Mouse (Mus musculus): Measurements from ENCODE around the gene Hdac4. TPM values are rescaled to one million over a fixed set of nuclear protein-coding genes. Genes with fewer than 3 reads are reported as not detected.

Gene Hdac4
- total RNA-seq, 4 experiments from 2014 or later, result 79.8 to 118 (median 98.2) TPM

DNA sequence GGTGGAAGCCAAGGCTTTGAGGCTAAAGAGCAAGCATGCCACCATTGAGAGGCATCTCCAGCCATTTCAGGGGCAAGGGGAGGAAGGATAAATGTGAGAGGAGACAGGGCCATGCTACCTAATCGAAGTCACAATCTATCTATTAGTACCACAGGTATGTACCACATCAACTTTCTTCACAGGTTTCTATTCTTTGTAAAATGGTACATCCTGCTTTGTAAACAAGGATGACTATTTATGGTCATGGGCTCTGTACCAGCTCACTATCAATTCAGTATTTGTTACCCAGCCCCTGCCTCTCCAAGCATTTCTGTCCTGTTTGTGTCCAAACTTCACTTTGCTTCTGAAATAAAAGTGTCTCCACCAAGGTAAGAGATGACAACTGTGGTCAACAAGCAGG lies 92.7 kb downstream of the Hdac4 start:
- DNase-seq (ENCODE audit: low spot score in 2 of 2), result no peak

DNA sequence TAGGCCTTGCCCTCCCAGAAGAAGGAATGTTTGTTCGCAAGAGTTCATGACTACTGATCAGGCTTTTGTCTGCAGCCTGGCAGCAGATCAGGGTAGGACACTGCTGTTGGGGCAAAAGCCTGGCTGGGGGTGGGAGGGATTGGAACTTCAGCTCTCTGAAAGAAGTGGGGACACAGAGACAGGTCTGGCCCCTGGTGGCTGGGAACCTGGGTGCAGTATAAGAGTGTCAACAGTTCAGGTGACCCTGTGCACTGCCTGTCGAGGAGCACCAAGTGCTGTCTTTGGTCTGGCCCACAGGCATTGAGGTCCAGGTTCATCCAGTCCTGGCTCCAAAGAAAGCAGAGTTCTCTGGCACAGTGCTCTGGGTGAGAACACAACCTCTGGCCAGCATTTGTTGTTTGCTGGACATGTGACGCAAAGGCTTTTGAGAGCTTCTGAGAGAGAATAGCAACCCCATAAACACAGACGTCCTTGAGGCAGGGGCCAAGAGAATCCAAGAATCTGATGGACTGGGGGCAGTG lies 95.1 kb downstream of the Hdac4 start:
- peak; percentile 59 to 75 for DNase-seq (ENCODE audit: low spot score in 2 of 2)

DNA sequence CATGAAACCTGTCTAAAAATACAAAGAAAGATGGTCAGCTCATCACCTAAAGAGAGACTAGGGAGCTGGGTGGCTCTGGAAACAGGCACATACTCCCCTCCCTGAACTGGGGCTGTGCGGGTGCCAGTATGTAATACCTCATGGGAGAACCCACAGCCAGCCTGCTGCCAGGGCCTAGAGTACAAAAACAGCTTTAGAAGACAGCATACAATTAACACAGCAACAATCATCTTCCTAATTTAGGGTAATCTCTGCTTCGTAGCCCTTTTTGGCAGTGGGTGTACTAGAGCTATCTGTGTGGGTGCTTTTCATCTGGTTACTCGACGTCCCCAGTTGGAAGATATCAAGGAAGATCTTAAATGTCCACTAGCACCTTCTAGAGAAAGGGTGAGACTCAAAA lies 95.5 kb downstream of the Hdac4 start:
- peak; percentile 53 to 64 for DNase-seq (ENCODE audit: low spot score in 2 of 2)

DNA sequence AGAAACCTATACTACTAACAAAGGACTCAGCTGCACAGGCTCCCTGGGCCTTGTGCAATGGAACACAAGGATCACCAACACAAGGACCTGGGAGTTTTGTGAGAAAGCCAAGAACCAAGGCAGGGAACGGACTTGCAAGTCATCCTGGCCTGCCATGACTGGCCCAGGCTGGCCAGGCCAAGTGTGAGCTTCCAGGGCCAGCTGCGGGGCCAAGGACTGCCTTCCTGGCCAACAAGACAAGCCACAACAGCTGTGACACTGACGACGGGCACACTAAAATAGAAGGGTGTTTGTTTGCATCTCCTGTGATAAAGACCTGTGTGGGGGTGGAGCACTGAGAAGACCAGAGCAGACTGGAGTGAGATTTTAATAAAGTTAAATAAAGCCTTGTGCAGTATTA lies 96.0 kb downstream of the Hdac4 start:
- no peak for DNase-seq (ENCODE audit: low spot score in 2 of 2)

DNA sequence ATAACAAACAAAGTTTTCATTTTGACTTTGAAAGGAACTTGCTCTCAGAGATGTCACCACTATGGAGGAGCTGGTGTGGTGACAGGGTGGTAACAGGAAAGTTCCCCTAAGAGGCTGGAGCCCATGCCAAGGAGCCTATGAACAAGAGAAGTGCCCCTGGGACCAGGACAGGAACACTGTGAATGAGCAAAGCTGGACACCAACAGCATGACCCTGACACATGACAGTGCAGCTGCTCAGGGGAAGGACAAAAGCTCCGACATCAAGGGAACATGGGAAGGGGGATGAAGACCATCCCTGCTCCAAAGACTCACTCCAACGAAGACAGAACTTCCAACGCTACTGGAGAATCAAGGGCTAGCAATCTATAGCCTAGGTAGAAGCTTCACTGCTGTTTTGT lies 97.0 kb downstream of the Hdac4 start:
- DNase-seq (ENCODE audit: low spot score in 2 of 2), result no peak

DNA sequence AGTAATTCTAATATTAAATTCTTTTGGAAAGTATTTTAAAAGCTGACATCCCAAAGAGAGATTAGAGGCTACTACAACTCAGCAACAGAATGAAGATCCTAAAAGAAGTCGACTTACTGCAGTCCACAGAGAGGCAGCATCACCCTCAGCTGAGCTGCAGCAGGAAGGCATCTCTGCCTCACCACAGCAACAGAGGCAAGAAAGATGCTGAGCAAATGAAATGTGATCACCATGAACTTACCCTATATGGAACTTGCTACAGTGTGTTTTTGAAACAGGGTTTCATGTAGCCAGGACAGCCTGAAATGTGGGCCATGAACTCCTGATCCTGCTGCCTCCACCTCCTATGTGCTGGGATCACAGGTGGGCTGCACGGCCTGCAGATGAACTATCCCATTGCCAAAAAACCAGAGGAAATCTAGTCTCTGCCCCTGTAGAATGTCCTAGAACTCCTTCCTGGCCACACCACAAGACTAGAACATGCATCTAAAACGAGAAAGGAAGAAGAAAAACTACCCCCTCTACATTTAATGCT lies 98.4 kb downstream of the Hdac4 start:
- DNase-seq (ENCODE audit: low spot score in 2 of 2), result no peak

DNA sequence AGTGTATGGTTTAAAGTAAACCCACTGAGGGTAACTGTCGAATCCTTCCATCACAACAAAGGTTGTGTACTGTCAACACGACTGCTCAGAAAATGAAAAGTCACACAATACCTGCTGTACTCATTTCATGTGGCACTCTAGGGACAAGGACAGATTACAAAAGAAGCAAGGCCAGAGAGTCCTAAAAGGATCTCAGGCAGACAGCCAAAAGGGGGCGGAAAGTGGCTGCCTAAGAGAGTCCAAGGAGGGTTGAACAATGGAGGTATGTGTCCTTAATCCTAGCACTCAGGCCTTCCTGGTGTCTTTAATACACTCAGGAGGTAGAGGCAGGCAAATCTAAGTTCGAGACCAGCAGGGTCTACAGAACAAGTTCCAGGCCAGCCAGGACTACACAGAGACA lies 103.2 kb downstream of the Hdac4 start:
- DNase-seq (ENCODE audit: low spot score in 2 of 2), result no peak

DNA sequence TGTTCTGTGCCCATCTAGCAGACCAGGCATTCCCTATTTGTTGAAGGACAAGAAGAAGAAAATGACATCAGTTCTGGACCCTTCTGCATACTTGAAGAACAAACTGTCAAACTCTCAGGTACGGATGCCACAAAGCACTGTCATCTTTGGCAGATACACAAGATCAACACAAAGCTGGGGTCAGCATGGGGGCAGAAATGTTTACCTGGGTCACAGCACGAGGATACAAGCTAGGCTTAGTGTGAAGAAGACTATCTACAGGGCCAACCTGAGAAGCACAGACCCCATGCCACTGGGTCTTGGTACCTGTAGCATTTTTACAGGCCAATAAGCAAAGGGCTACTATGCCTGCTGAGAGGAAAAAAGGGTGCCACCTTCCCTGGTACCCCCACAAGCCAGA lies 107.7 kb downstream of the Hdac4 start:
- no peak for DNase-seq (ENCODE audit: low spot score in 2 of 2)

DNA sequence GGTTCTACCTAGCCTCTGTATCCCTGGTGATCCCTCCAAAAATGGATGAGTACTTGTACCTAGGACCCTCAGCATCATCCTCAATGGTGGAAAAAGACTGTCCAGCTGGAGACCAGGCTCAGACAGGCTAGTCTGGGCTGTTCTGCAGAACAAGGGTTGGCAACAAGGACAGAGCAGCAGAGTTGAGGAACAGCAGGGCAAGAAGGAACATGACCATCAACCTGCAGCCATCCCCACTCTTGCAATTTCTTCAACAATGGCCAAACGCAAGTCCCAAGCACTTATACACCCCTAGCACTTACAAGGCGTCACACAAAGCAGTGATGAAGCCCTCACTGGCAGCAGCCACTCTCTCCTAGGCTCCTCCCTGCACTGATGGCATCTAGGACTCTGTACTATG lies 108.2 kb downstream of the Hdac4 start:
- no peak for DNase-seq (ENCODE audit: low spot score in 2 of 2)

DNA sequence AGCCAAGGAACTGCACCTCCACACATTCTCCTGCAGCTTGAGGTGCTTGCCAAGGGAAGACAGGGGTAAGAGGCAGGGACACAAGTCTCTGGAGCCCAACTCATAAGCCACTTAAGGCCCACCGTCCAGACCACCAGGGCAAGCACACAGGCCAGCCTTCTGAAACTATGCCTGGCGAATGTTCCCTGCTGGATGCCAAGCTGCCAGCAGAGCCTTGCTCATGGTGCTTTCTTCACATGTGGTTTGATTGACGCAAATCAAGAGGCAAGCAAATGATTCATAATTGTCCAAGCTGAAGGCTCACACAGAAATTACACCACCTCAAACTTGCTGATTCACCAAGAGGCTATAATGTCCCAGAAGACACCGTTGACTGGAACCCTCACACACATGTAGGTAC lies 108.7 kb downstream of the Hdac4 start:
- DNase-seq (ENCODE audit: low spot score in 2 of 2), result no peak

DNA sequence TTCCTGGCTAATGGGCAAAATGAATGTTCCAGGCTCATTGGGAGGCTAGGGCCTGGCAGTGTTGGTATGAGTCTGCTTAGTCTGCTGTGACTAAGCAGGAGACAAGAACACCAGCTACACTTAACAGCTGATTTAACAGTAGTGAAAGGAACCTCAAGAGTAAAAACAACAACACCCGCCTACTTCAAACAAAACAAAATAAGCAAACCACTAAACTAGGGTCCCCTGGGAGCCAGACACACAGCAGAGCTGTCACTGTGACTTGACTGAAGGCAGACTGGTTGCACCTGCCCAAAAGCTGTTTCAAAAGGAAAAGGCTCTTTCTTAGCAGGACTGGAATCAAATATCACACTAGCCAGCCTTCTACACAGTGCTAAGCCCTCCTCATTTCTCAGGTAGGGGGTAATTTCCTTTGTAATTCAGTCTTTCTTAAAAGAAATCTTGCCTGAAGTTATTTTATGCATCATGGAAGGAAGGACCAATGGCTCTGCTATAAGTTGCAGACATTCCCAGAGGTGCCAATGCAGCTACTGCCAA lies 109.2 kb downstream of the Hdac4 start:
- no peak for DNase-seq (ENCODE audit: low spot score in 2 of 2)

DNA sequence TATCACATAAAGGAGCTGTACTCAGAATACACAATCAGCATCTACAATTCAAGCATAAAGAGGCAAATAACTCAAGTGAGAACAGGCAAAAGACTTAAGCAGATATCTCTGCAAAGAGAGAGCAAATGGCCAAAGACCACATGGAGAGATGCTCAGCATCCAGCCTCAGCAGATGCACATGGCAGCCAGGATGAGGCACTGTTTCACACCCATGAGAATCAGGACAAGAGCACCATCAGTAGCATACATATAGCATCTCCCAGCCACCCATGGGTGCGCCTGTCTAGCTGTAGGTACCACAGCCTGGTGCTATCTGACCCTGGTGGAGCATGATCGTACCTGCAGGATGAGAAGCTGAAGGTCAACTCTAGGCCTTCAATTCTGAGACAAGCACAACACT lies 110.8 kb downstream of the Hdac4 start:
- DNase-seq (ENCODE audit: low spot score in 2 of 2), result no peak

DNA sequence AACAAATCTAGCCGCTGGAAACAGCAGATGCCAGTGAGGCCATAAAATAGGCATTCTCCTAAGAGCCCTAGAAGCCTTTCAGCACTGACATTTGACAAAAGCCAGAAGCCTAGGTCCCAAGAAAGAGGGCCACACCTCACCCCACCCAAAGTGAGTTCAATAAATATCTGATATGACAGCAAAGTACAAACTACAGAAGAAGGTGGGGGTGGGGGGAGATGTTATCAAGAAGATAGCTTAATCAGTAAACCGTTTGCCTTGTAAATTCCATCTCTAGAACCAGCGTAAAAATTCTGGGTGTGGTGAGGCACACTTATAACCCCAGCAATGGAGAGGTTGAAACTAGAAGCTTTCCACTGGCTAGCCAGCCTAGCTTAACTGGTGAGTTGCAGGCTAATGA lies 111.5 kb downstream of the Hdac4 start:
- DNase-seq (ENCODE audit: low spot score in 2 of 2), result no peak

DNA sequence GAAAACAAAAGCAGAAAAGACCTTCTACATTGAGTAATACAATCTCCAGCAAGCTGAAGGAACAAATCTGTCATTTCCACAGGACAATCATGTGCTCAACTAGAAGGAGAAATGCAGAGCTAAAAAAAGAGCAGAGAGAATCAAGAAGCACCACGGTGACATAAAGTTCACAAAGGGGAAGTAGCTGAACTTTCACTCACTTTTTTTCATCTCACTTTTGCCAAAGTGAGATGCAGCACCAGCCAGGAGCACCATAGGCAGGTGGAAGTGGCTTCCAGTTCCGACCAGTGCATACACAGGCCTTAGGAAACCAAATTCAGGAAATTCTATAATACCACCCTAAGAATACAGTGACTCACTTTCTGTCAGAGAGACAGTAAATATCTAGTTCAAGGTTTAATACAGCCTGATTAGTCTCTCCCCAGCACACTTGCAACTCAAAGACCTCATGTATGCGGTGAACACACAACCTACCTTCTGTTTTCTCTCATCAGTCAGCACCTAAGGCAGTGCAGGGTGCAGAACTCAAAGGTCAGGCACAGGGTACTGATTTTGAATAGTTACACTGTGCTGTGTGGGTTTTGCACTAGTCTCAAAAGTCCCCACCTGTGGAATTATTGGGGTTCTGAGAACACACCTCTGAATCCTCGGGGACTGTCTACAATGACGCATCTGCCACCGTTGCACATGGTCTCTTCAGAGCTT lies 112.5 kb downstream of the Hdac4 start:
- no peak for DNase-seq (ENCODE audit: low spot score in 2 of 2)

DNA sequence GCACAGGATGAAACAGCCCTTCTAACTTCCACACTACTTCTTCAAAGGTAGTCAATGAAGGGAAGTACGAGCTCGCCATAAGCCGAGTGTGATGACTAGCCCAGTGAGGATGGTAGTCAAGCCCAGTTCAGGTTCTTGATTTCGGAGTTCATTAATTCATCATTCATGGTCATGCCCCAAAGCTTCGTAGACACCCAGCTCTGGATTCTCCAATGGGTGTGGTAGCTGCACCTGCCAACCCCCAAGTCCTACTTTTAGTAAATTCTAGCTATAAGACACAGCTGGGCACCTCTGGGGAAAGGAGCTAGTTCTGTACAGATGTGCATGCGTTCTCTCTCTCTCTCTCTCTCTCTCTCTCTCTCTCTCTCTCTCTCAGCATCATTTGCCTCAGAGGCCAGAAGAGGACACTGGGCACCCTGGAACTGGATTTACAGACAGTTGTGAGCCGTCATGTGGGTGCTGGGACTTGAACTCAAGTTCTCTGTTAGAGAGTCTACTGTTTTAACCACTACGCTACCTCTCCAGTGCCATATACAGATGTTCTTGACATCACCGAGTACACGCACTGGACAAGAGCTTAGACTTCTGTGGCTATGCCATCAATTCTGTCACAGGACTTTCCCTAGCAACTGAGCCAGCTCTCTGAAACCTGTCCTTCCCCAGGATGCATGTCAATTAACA lies 113.2 kb downstream of the Hdac4 start:
- no peak for DNase-seq (ENCODE audit: low spot score in 2 of 2)

DNA sequence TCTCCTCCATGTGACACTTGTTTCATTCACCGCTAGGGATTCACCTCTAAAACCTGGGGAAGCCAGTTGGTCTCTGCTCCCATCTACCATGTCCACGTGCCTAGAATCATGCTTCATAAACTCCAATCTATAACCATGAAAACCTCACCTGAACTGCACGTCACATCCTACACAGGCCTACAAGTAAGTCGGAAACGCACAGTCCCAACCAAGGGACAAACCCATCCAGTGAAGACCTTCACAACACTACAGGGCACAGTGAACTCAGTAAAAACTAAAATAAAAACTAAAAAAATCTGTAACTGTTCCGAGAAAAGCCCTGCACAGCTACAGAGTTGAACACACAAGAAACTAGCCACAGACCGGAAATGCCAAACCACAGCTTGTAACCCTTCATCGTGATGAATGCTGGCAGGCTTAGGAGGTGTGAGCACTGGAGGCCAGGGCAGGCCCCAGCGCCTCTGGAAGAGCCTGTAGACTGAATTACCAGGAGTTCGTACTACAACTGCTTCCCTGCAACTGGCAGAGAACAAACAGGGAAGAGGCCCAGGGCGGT lies 115.4 kb downstream of the Hdac4 start:
- no peak for DNase-seq (ENCODE audit: low spot score in 2 of 2)

DNA sequence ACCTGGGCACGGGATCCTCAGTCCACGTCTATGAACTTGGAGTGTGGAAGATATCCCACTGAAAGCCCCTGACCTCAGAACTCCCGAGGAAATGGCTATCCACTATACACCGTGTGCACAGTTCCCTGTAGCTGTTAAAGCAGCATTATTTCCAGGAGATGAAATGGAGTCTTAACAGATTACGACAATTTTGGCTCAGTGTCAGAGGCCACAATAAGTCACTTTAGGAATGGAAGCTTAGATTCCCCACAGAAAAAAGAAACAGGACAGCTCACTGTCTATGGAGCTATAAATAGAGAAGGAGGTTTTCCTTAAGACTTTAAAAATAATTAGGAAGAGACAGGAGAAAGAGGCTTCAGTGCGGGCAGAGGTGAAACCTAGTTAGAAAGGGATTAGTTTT lies 120.2 kb downstream of the Hdac4 start:
- no peak for DNase-seq (ENCODE audit: low spot score in 2 of 2)

DNA sequence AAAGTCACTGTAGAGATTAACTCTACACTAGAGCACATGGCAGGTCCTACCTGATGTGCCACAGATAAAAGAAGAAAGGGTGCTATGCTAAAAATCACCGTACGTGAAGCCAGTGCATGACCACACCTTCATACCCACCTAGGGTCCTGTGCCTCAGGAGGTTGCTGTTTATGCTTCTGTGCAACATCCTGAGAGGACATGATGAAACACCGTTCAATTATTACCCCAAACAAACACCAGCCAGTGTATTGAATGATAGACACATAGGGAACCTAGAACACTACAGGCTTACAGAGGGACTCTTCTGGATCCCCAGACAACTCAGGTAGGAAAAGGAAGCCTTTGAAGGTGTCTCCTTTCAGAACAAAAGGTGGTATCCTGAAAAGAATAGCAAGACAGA lies 120.8 kb downstream of the Hdac4 start:
- DNase-seq (ENCODE audit: low spot score in 2 of 2), result no peak

DNA sequence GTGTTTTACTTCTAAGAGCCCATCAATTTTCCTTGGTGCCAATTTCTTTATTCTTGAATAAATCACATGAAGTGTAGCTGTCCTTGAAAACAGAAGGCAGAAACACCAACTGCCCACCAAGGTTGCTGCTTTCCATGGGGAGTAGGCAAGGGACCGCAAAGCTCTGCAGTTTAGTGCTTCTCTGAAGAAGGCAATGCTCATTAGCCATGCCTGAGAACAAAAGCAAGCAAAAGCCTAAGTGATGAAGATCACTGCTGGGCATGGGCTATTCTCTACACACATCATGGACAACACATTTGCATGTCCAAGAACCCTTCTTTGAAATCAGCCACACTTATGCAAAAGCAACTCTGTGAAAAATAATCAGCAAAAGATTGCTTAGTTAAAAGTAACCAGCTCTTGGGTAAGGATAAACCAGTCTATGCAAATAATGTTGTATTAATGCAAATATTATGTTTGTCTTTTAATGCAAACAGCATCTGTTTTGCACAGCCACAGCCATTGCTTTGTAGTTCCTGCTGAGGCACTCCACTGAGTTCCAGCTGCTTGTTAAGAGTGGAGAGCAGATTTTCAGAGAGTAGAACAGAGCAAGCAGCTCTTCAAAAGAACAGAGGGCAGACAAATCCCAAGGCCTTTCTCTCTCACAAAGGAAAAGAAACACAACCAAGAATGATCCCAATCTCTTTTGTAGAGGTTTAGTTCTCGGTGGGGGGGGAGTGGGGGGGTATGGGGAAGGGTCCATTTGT lies 125.4 kb downstream of the Hdac4 start:
- DNase-seq (ENCODE audit: low spot score in 2 of 2), result no peak

DNA sequence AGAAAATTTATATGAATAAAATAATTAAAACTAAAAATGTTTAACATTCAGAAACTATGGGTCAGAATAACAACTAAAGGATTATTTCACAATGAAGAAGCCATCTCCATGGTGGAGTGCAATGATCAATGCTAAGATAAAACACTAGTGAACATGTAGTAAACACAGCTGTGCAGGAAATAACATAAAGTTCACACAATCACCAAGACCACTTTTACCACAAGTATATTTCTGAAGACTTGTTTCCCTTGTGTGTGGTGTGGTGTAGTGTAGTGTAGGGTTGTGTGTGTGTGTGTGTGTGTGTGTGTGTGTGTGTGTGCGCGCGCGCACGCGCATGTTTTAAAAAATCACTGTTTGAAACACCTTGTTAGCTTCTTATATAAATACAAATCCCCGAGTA lies 126.0 kb downstream of the Hdac4 start:
- no peak for DNase-seq (ENCODE audit: low spot score in 2 of 2)

DNA sequence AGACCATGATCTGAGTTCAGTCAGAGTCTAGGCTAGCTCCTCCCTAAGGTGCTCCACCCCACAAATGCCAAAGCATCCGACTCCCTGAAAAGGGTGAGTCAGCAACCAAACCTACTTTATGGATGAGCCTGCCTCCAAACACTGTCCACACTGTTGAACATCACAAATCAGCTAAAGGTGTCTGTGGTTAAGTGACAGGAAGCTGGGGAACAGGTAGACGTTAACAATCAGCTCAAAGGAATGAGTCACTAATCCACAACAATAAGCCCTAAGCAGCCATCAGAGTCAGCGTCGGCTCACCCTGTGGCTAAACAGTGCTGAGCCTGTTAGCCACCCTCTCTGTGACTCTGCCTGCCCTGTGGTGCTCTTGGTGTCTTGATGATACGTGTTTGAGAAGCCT lies 131.2 kb downstream of the Hdac4 start:
- DNase-seq (ENCODE audit: low spot score in 2 of 2), result no peak

DNA sequence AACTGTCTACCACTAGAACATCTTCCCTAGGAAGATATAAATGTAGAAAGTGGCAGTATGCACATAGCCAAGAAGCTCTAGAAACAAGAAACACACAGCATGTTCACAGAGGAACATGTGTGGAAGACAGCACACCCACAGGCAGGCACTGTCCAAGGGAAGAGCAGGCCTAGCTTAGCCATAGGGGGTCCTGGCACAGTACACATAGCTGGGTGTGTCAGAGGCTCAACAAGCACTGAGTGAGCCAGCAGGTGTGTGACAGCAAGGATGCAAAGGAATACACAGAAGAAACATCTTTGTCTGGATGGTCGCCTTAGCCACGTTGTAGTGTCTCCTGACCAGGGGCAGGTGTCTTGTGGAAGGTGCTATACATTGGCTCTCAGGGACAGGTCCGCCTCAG lies 132.2 kb downstream of the Hdac4 start:
- no peak for DNase-seq (ENCODE audit: low spot score in 2 of 2)

Data from layer of hippocampus, adult 8-10 months (tissue).